Comparison of ENCODE assay signal across 12 mouse cellular contexts in the genomic region with DNA sequence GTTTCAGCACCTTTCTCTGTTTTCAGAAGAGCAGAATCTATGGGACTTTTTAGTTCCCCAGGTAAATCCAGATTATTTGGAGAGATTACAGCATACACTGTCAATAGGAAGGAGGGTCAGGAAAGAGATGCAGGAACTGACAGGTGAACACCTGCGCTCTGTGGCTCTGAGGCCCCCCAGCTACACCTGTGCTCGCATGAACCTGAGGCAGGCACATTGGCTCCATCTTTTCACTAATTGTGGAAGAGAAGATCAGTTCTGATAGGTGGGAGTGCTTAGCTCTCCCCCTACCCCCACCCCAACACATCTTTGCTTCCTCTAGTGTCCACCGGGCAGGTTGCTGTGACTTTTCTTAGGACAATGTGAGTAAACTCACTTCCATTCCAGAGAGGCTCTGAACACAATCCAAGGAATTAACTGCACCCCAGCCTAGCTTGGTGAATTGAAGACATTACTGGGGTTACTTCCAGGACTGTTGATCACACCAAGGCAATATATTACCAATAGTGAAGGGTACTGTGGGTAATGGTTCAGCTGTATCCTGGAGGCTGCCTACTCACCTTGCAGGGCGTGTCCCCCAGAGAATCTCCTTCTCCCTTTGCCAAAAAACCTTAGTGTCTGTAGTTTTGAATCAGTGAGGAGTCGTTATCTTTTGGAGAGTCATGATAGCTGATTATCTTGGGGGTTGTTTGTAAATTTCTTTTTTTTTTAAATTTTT. TPM values are rescaled to one million over a fixed set of nuclear protein-coding genes. Genes with fewer than 3 reads are reported as not detected.
DNase-seq lines count a peak whose midpoint lies in the region; ATAC-seq lines count a peak whose summit lies in the region.
"Had no signal": no experiment of that assay in that cellular context is flagged by ENCODE, and none has a peak within 500 bp of the region (broad histone marks: within the 10 kb centered on the region; RNA-seq: fewer than 3 reads in every experiment).

No protein-coding gene starts in this region.

- ATAC-seq in heart, embryonic 16.5 days (replicated peaks; ENCODE audit: extremely low read depth, insufficient read depth, low FRiP score) = peak; percentile 56; the same call in 1 of the 2 replicates
- ATAC-seq in hindbrain, embryonic 13.5 days (ENCODE audit: low FRiP score) = no peak

- no peak overlapping the region for H3K4me3 ChIP-seq in heart, embryonic 16.5 days (ENCODE audit: low read length)
- H3K4me3 ChIP-seq in brown adipose tissue, adult 24 weeks (ENCODE audit: insufficient read depth, low read depth, low read length) = no peak overlapping the region
- H3K4me3 ChIP-seq in megakaryocyte, embryonic 14.5 days (replicated peaks) = peak overlapping the region; percentile 86
- no peak overlapping the region for H3K4me3 ChIP-seq in hindbrain, embryonic 13.5 days
- H3K4me3 ChIP-seq: limb, embryonic 13.5 days had no signal

- H3K9me3 ChIP-seq in heart, embryonic 16.5 days (replicated peaks; ENCODE audit: control insufficient read depth, low read length) = no peaks in the 10 kb centered on the region
- peaks cover 8% of the 10 kb centered on the region for H3K9me3 ChIP-seq in megakaryocyte, embryonic 14.5 days
- H3K9me3 ChIP-seq in hindbrain, embryonic 13.5 days = no peaks in the 10 kb centered on the region
- H3K9me3 ChIP-seq: limb, embryonic 13.5 days had no signal

- intact Hi-C loops in heart, postnatal 14 days (cut with DNase I) = no loop called here

- H3K36me3 ChIP-seq in heart, embryonic 16.5 days (ENCODE audit: control insufficient read depth, insufficient read depth) = no peaks in the 10 kb centered on the region
- peaks cover under 1% of the 10 kb centered on the region for H3K36me3 ChIP-seq in megakaryocyte, embryonic 14.5 days (replicated peaks; ENCODE audit: low read length)
- H3K36me3 ChIP-seq in hindbrain, embryonic 13.5 days = no peaks in the 10 kb centered on the region
- H3K36me3 ChIP-seq: limb, embryonic 13.5 days had no signal

- no peak overlapping the region for H3K9ac ChIP-seq in heart, embryonic 16.5 days (ENCODE audit: low read length)
- H3K9ac ChIP-seq in hindbrain, embryonic 13.5 days = no peak overlapping the region
- H3K9ac ChIP-seq: limb, embryonic 13.5 days had no signal

- H3K27ac ChIP-seq in heart, embryonic 16.5 days (ENCODE audit: low read length) = peak overlapping the region; percentile 83
- H3K27ac ChIP-seq in brown adipose tissue, adult 24 weeks (replicated peaks; ENCODE audit: low read depth, low read length) = peak overlapping the region; percentile 88
- no peak overlapping the region for H3K27ac ChIP-seq in hindbrain, embryonic 13.5 days
- H3K27ac ChIP-seq: limb, embryonic 13.5 days had no signal

- peaks cover 8% of the 10 kb centered on the region for H3K4me1 ChIP-seq in heart, embryonic 16.5 days (ENCODE audit: control insufficient read depth, insufficient read depth, low read length)
- H3K4me1 ChIP-seq in brown adipose tissue, adult 24 weeks (ENCODE audit: control insufficient read depth, insufficient read depth, insufficient read length, low read length) = peaks cover 9% of the 10 kb centered on the region; the same call in 1 of the 2 replicates
- peaks cover 40% of the 10 kb centered on the region for H3K4me1 ChIP-seq in megakaryocyte, embryonic 14.5 days
- no peaks in the 10 kb centered on the region for H3K4me1 ChIP-seq in hindbrain, embryonic 13.5 days (replicated peaks)
- H3K4me1 ChIP-seq: limb, embryonic 13.5 days had no signal

- WGBS in heart, embryonic 16.5 days = 76% methylated on average over 5 of the region's 5 CpGs
- WGBS in hindbrain, embryonic 13.5 days = 90% methylated on average over 5 of the region's 5 CpGs

- H3K27me3 ChIP-seq in heart, embryonic 16.5 days (ENCODE audit: control insufficient read depth, insufficient read depth, low read length) = no peaks in the 10 kb centered on the region
- no peaks in the 10 kb centered on the region for H3K27me3 ChIP-seq in megakaryocyte, embryonic 14.5 days (replicated peaks)
- H3K27me3 ChIP-seq in hindbrain, embryonic 13.5 days = no peaks in the 10 kb centered on the region
- H3K27me3 ChIP-seq: limb, embryonic 13.5 days had no signal

- DNase-seq in heart, postnatal 14 days = no peak
- peak; percentile 57 for DNase-seq in CD4-positive helper T cell, adult 2 months (ENCODE audit: low read depth, low spot score)
- no peak for DNase-seq in cerebellum, postnatal 14 days
- no peak for DNase-seq in right cerebral cortex, postnatal 4 days
- DNase-seq: cerebellum, postnatal 10 days had no signal

- H3K4me2 ChIP-seq in heart, embryonic 16.5 days (ENCODE audit: low read depth, low read length) = peak overlapping the region; percentile 18; the same call in 1 of the 2 replicates
- H3K4me2 ChIP-seq in hindbrain, embryonic 13.5 days = no peak overlapping the region
- H3K4me2 ChIP-seq: limb, embryonic 13.5 days had no signal

RNA-seq across cellular contexts. Expression of a gene that starts 13.7 kb away (rescaled TPM):
- 4.3 and 7.9 TPM in 2 replicates for polyA plus RNA-seq in heart, embryonic 16.5 days (2015; fragmentation: Nextera tagmentation; extraction: Ambion mirVana)
- total RNA-seq in heart, postnatal 14 days (2021) = 1 to 10 TPM; 3.5 to 4.8 TPM
- 3.5 and 3.6 TPM in 2 replicates for polyA plus RNA-seq in brown adipose tissue, adult 24 weeks (2012; ENCODE audit: insufficient read depth, insufficient read length, missing spikeins)
- polyA plus RNA-seq in megakaryocyte, embryonic 14.5 days (2012; ENCODE audit: insufficient read depth, low replicate concordance) = 9.0 TPM in 1 of 2 replicates, not detected in the other
- polyA plus RNA-seq in hindbrain, embryonic 13.5 days (2015; fragmentation: Nextera tagmentation; extraction: Ambion mirVana) = 1.3 TPM in 2 replicates

RNA-seq across cellular contexts. Expression of a gene that starts 38.1 kb away (rescaled TPM):
- 0.27 and 0.32 TPM in 2 replicates for polyA plus RNA-seq in heart, embryonic 16.5 days (2015; fragmentation: Nextera tagmentation; extraction: Ambion mirVana)
- under 1 TPM in 1 of 2 experiments, not detected in 1; 0.41 TPM for total RNA-seq in heart, postnatal 14 days (2021)
- polyA plus RNA-seq in brown adipose tissue, adult 24 weeks (2012; ENCODE audit: insufficient read depth, insufficient read length, missing spikeins) = not detected in 2 replicates
- polyA plus RNA-seq in megakaryocyte, embryonic 14.5 days (2012; ENCODE audit: insufficient read depth, low replicate concordance) = 0.28 TPM in 1 of 2 replicates, not detected in the other
- not detected in 2 replicates for polyA plus RNA-seq in hindbrain, embryonic 13.5 days (2015; fragmentation: Nextera tagmentation; extraction: Ambion mirVana)
- total RNA-seq: gastrocnemius, adult 8-10 months; midbrain, postnatal 0 days had no signal
- polyA plus RNA-seq: limb, embryonic 13.5 days had no signal

RNA-seq across cellular contexts. Expression of a gene that starts 58.0 kb away (rescaled TPM):
- polyA plus RNA-seq in heart, embryonic 16.5 days (2015; fragmentation: Nextera tagmentation; extraction: Ambion mirVana) = 0.69 and 1.6 TPM in 2 replicates
- under 1 TPM; 0.22 to 0.46 TPM for total RNA-seq in heart, postnatal 14 days (2021)
- 0.79 and 2.6 TPM in 2 replicates for polyA plus RNA-seq in brown adipose tissue, adult 24 weeks (2012; ENCODE audit: insufficient read depth, insufficient read length, missing spikeins)
- 1.3 TPM in 1 of 2 replicates, not detected in the other for polyA plus RNA-seq in megakaryocyte, embryonic 14.5 days (2012; ENCODE audit: insufficient read depth, low replicate concordance)
- polyA plus RNA-seq in hindbrain, embryonic 13.5 days (2015; fragmentation: Nextera tagmentation; extraction: Ambion mirVana) = 0.10 and 0.35 TPM in 2 replicates
